Mouse (Mus musculus): ENCODE data around the gene Pgm2l1.

Pgm2l1 gene

GRCm38 (mm10) chr7:100287748-100288578 is 60.8 kb downstream of the Pgm2l1 start:
- in situ Hi-C loops (cut with MboI, MseI) = no loop called here

GRCm38 (mm10) chr7:100288622-100289021 is 61.4 kb downstream of the Pgm2l1 start:
- in situ Hi-C loops (cut with MboI, MseI) = no loop called here

GRCm38 (mm10) chr7:100293546-100293945 is 66.4 kb downstream of the Pgm2l1 start:
- in situ Hi-C loops (cut with MboI, MseI) = no loop called here

- in situ Hi-C loops (cut with MboI, MseI) = no loop called here
Measured at GRCm38 (mm10) chr7:100295745-100296144, 68.6 kb downstream of the Pgm2l1 start.

DNA sequence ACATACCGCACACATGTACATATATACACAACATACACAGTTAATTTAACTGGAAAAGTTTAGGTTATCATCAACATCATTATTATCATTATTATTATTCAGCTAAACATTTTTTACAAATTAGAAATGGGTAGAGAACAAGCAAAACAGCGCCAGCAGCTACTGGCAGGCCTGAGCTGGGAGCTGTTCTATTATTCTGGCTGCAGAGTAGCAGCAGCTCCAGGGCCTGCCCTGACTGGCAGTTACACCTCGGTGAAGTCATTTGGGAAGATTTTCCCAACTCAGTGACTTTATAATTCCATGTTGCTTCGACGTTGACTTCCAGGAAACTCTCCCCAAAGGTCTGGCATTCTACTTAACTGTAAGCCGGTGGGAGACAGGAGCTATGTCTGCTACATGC is 69.5 kb downstream of the Pgm2l1 start:
- in situ Hi-C loops (cut with MboI, MseI) = no loop called here

GRCm38 (mm10) chr7:100298861-100299510 is 71.8 kb downstream of the Pgm2l1 start:
- in situ Hi-C loops (cut with MboI, MseI) = no loop called here

GRCm38 (mm10) chr7:100301390-100301789 is 74.2 kb downstream of the Pgm2l1 start:
- in situ Hi-C loops (cut with MboI, MseI) = no loop called here

GRCm38 (mm10) chr7:100302316-100302715 is 75.1 kb downstream of the Pgm2l1 start:
- in situ Hi-C loops (cut with MboI, MseI) = no loop called here

GRCm38 (mm10) chr7:100305894-100306293 is 78.7 kb downstream of the Pgm2l1 start:
- in situ Hi-C loops (cut with MboI, MseI) = no loop called here

- in situ Hi-C loops (cut with MboI, MseI) = no loop called here
Measured at GRCm38 (mm10) chr7:100307872-100308653, 80.9 kb downstream of the Pgm2l1 start.

DNA sequence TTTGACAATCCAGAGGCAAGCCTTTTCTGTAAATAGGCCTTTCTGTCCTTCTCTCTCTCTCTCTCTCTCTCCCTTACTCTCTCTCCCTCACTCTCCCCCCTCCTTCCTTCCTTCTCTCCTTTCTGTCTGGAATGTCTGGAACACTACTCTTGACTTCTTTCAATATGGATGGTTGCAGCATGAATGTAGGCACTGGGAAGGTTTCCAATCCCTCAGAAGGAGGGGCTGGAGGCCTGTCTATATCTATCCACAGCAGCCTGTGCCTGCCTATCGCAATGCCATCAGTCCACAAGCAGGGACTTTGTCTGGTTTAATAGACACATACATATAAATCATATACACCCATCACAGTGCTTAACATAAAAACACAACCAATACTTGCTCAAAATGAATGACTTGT is 82.0 kb downstream of the Pgm2l1 start:
- in situ Hi-C loops (cut with MboI, MseI) = no loop called here

DNA sequence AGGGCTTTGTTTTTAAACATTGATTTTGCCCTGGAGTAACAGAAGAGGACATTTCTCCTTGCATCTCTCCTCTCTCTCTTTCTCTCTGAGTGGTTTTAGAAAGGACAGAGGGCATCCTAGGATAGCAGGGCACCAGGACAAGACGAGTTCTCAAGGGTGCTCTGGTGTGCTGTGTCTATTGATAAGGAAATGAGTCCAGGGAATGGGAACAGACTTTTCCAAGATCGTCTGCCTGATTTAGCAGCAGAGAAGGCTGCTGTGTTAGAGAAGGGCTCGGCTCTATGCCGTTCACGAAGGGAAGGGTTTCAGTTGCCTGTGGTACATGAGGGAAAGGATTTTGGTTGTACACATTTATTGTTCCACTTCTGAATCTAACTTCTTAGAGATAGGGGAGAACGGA is 82.5 kb downstream of the Pgm2l1 start:
- in situ Hi-C loops (cut with MboI, MseI) = no loop called here

DNA sequence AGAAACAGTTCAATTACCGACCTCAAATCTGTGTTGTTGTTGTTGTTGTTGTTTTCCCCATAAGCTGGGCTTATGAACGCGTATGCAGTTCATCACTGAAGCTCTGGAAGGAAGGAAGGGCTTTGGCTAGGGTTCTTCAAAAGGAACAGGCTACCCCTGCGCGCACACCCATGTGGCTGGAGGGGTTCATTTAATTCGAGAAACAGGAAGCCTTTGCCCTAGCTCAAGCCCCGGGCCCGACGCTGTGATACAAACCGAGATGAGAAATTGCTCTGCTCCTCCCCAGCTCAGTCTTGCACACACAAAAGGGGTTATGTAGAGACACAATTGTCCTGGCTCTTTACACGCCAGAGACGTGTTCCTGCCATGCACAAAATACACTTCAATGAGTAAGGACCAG is 83.1 kb downstream of the Pgm2l1 start:
- in situ Hi-C loops (cut with MboI, MseI) = no loop called here

GRCm38 (mm10) chr7:100312716-100313115 is 85.5 kb downstream of the Pgm2l1 start:
- in situ Hi-C loops (cut with MboI, MseI) = no loop called here

DNA sequence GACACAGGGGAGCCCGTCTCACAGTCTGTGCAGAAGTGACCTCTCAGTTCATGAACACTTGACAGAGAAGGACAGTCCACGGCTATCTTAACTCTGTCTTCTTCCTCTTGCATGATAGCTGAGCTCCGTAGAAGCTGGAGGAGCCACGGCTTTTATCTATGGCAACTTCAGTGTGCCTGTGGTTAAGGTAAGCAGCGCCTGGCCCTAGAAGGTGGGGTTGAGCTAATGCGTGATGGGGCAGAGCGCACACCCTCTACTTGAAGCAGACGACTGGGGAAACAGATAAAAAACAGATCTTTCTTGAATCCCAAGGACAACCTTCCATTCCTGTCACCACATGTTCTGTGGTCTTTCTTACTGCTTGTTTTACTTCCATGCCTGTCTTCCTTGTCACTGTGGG is 89.7 kb downstream of the Pgm2l1 start:
- in situ Hi-C loops (cut with MboI, MseI) = no loop called here

DNA sequence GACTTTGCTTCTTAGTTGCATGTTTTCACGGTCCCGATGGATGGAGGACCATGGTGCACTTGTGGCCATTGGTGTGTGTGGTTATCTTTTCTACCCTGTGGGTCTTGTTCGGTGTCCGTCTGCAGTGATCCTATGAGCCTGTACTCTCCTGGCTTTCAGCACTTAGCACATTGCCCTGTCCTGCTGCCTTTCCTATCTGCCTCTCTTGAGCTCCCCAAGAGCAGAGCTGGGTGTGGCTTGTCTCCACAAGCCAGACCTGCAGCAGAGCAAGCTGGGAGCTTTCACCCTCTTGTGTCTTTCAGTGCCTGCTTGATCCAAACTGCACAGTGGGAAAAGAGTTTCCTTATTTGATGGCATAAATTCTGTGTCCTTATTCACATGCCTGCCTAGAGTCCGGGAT is 90.3 kb downstream of the Pgm2l1 start:
- in situ Hi-C loops (cut with MboI, MseI) = no loop called here

DNA sequence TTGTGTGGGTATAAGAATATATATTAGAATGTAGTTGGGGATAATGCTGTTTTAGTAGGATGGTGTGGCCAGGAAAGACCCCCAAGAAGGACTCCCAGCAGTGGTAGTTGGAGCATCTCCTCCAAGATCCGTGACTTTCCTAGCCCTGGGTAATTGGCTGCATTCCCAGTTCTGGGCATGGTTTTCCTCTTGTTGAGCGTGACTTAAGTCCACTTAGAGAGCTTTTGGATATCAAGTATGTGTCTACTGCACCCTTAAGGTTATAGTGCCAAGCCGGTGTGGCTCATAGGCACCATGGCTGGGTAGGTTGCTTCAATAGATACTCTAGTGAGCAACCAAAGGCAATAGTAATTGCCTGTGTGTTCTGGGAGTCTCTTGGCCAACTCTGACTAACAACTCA is 96.5 kb downstream of the Pgm2l1 start:
- in situ Hi-C loops (cut with MboI, MseI) = loop anchor here in 1 of 2 experiments (10.0 kb wide), 1 partner anchor 49 kb away; no protein-coding TSS in a partner anchor

DNA sequence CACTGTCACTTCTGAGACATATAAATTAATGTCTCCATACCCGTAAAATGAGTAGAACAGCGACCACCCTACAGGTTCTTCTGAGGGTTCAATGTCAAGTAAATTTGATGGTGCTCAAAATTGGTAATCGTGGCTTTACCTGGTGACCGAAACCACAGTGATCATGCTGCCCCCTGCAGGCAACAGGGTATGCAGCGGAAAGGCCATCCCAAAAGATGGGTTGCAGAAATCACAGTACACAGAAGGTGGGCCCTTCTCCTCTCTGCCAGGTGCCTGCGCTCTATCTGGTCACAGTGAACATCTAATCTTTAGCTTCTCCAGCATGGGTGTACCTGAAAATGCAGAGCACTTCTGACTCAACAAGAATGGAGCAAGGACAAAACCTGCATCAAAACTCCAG is 98.3 kb downstream of the Pgm2l1 start:
- in situ Hi-C loops (cut with MboI, MseI) = loop anchor here in 1 of 2 experiments (10.0 kb wide), 1 partner anchor 51 kb away; no protein-coding TSS in a partner anchor

GRCm38 (mm10) chr7:100327514-100327913 is 100.3 kb downstream of the Pgm2l1 start:
- in situ Hi-C loops (cut with MboI, MseI) = loop anchor here in 1 of 2 experiments (10.0 kb wide), 1 partner anchor 53 kb away; no protein-coding TSS in a partner anchor
